Mouse (Mus musculus) CH12.LX (cell line): ENCODE data around the gene Mtx3. TPM values are rescaled to one million over a fixed set of nuclear protein-coding genes. Genes with fewer than 3 reads are reported as not detected.

ENCODE experiments used
- DNase-seq: peaks from one replicate; pipeline ENCODE4 v3.0.0-alpha.2; 2013; ENCODE audit errors: extremely low read depth
- H3K27ac ChIP-seq: 2 replicates; pipeline ENCODE4 v1.5.1; 2012; ENCODE audit warnings: low read depth, mild to moderate bottlenecking, control low read depth, moderate library complexity; ENCODE audit not compliant: insufficient read depth
- H3K27me3 ChIP-seq: replicated peaks from 2 replicates; pipeline ENCODE3; 2012; ENCODE audit warnings: inconsistent platforms
- H3K36me3 ChIP-seq, 2 experiments: replicated peaks in 1 of 2; 2 replicates each; pipeline versions ENCODE3 to v1.6.1; 2012; ENCODE audit warnings: inconsistent platforms in 1 of 2, low read length in 1 of 2, mild to moderate bottlenecking in 1 of 2, mixed read lengths in 1 of 2, moderate library complexity in 1 of 2; ENCODE audit not compliant: control insufficient read depth in 1 of 2, insufficient read depth in 1 of 2
- H3K4me1 ChIP-seq, 2 experiments: 2 replicates each; pipeline ENCODE4 v1.6.1; 2012; ENCODE audit warnings: inconsistent platforms in 1 of 2, moderate library complexity in 1 of 2; ENCODE audit not compliant: insufficient read depth in 2 of 2, control insufficient read depth in 1 of 2
- H3K4me2 ChIP-seq: 2 replicates; pipeline ENCODE4 v1.6.1; 2012; ENCODE audit warnings: low read depth, mild to moderate bottlenecking, control low read depth; ENCODE audit not compliant: poor library complexity, insufficient read depth, severe bottlenecking
- H3K4me3 ChIP-seq, 3 experiments: fragments of 150-350 bp in 1 of 3; sonication (generic) in 1 of 3; replicated peaks in 1 of 3; 2 replicates each; pipeline versions ENCODE3 to v1.5.1; 2011 to 2012; ENCODE audit warnings: low read depth in 2 of 3, low read length in 2 of 3, mild to moderate bottlenecking in 2 of 3, moderate library complexity in 2 of 3, control low read depth in 1 of 3, improper control_type of control experiment in 1 of 3, inconsistent platforms in 1 of 3, mixed read lengths in 1 of 3; ENCODE audit not compliant: poor library complexity in 1 of 3
- H3K79me2 ChIP-seq: replicated peaks from 2 replicates; pipeline ENCODE4 v1.6.1; 2012; ENCODE audit warnings: mild to moderate bottlenecking, moderate library complexity; ENCODE audit not compliant: control insufficient read depth, poor library complexity, insufficient read depth, severe bottlenecking; ENCODE audit errors: extremely low read depth
- H3K9ac ChIP-seq: 2 replicates; pipeline ENCODE4 v1.6.1; 2012; ENCODE audit warnings: low read depth, mild to moderate bottlenecking, control low read depth, moderate library complexity; ENCODE audit not compliant: insufficient read depth
- H3K9me3 ChIP-seq: replicated peaks from 2 replicates; pipeline ENCODE3; 2012; ENCODE audit warnings: low read length, inconsistent platforms, mixed read lengths
- BHLHE40 ChIP-seq: IDR thresholded peaks from 2 replicates; pipeline ENCODE4 v1.6.1; 2011; ENCODE audit warnings: mild to moderate bottlenecking, low read depth, low read length, improper control_type of control experiment
- CTCF ChIP-seq, 2 experiments: IDR thresholded peaks in 1 of 2; conservative IDR thresholded peaks in 1 of 2; 2 replicates each; pipeline ENCODE4 v1.5.1; 2011 to 2012; ENCODE audit warnings: low read depth in 2 of 2, low read length in 2 of 2, improper control_type of control experiment in 1 of 2, inconsistent platforms in 1 of 2, mild to moderate bottlenecking in 1 of 2, moderate library complexity in 1 of 2
- E2F4 ChIP-seq: IDR thresholded peaks from 2 replicates; pipeline ENCODE4 v1.6.1; 2011; ENCODE audit warnings: low read depth, low read length, improper control_type of control experiment; ENCODE audit not compliant: insufficient replicate concordance
- EP300 ChIP-seq: IDR thresholded peaks from 2 replicates; pipeline ENCODE4 v1.6.1; 2011; ENCODE audit warnings: low read length, improper control_type of control experiment
- GABPA ChIP-seq: IDR thresholded peaks from 2 replicates; pipeline ENCODE4 v1.6.1; 2012; ENCODE audit warnings: low read depth, low read length, improper control_type of control experiment, inconsistent platforms; ENCODE audit not compliant: insufficient replicate concordance
- HCFC1 ChIP-seq: IDR thresholded peaks from 2 replicates; pipeline ENCODE4 v1.6.1; 2012; ENCODE audit warnings: low read depth, mild to moderate bottlenecking, inconsistent platforms, low read length, improper control_type of control experiment
- IRF4 ChIP-seq: IDR thresholded peaks from 2 replicates; pipeline ENCODE4 v1.6.1; 2014; ENCODE audit warnings: low read depth, mild to moderate bottlenecking, inconsistent platforms, low read length, improper control_type of control experiment
- JUN ChIP-seq: IDR thresholded peaks from 2 replicates; pipeline ENCODE4 v1.6.1; 2011; ENCODE audit warnings: low read depth, mild to moderate bottlenecking, low read length, improper control_type of control experiment, moderate library complexity; ENCODE audit not compliant: insufficient read depth
- MAZ ChIP-seq: IDR thresholded peaks from 2 replicates; pipeline ENCODE4 v1.6.1; 2012; ENCODE audit warnings: low read depth, mild to moderate bottlenecking, inconsistent platforms, low read length, improper control_type of control experiment, moderate library complexity
- PAX5 ChIP-seq: IDR thresholded peaks from 2 replicates; pipeline ENCODE4 v1.6.1; 2012; ENCODE audit warnings: low read length, inconsistent platforms, mixed read lengths
- POLR2A ChIP-seq: IDR thresholded peaks from 2 replicates; pipeline ENCODE4 v1.6.1; 2011; ENCODE audit warnings: low read depth, mild to moderate bottlenecking, improper control_type of control experiment, low read length
- RCOR1 ChIP-seq: conservative IDR thresholded peaks from 2 replicates; pipeline ENCODE4 v1.6.1; 2012; ENCODE audit warnings: low read depth, mild to moderate bottlenecking, inconsistent platforms, low read length, improper control_type of control experiment
- SIN3A ChIP-seq: IDR thresholded peaks from 2 replicates; pipeline ENCODE4 v1.6.1; 2012; ENCODE audit warnings: low read length, improper control_type of control experiment, inconsistent platforms
- TBP ChIP-seq: conservative IDR thresholded peaks from 2 replicates; pipeline ENCODE4 v1.6.1; 2011; ENCODE audit warnings: low read depth, low read length, improper control_type of control experiment
- TCF12 ChIP-seq: IDR thresholded peaks from 2 replicates; pipeline ENCODE4 v1.6.1; 2014; ENCODE audit warnings: low read depth, mild to moderate bottlenecking, inconsistent platforms, low read length, improper control_type of control experiment
- USF2 ChIP-seq: conservative IDR thresholded peaks from 2 replicates; pipeline ENCODE4 v1.6.1; 2011; ENCODE audit warnings: low read depth, low read length, improper control_type of control experiment
- ZC3H11A ChIP-seq: IDR thresholded peaks from 2 replicates; pipeline ENCODE4 v1.6.1; 2012; ENCODE audit warnings: low read depth, mild to moderate bottlenecking, inconsistent platforms, low read length, improper control_type of control experiment
- ZKSCAN1 ChIP-seq: IDR thresholded peaks from 2 replicates; pipeline ENCODE4 v1.6.1; 2012; ENCODE audit warnings: low read depth, inconsistent platforms, low read length, improper control_type of control experiment, borderline replicate concordance
- dilution Hi-C: fragments of 300-500 bp; cut with MboI; formaldehyde crosslinking; loops from 2 replicates; pipeline ENCODE4 v1.14.3; 2020; ENCODE audit warnings: low sequenced_read_pairs; ENCODE audit not compliant: extremely low pct_unique_long_range_greater_than_20kb, extremely low pct_ligation_motif_present
- in situ Hi-C: fragments of 300-500 bp; cut with MboI; formaldehyde crosslinking; loops from 3 replicates; pipeline ENCODE4 v1.14.3; 2019; ENCODE audit warnings: low sequenced_read_pairs, low pct_ligation_motif_present, low pct_unique_long_range_greater_than_20kb, mixed read lengths
- polyA plus RNA-seq: library from polyadenylated mRNA; unstranded; fragments of >175 nt; gene quantifications from 2 replicates; pipeline ENCODE4 v1.2.1, GENCODE M21; 2012; ENCODE audit warnings: low read depth; ENCODE audit not compliant: insufficient read length
- total RNA-seq, 2 experiments: library from RNA; depleted of rRNA; stranded (reverse); fragments of 300-350 nt in 1 of 2; fragments of >200 nt in 1 of 2; gene quantifications; 2 replicates each; pipeline ENCODE4 v1.2.3; 2012 to 2014

The Mtx3 gene
- total and polyA plus RNA-seq, 3 experiments: 7.1 to 17.3 (median 10.9) TPM

DNA sequence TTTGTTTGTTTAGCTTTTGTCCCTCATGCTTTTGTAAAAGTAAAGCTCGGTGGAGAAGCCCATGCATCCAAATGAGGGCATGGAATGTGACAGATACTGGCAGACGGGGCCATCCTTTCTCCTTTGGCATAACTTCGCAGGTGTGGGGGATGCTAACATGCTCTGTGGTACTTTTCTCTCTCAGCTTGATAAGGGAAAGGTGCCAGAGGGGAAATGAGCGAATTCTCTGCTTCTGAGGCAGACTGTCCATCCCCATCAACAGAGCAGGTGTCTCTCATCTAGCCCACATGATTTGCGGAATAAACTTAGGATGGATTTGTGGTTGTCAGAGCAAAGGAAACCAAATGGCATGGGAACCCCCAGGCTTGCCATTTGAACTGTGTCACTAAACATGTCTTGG, 61.4 kb downstream of the Mtx3 start:
- no peak for DNase-seq
- Histone ChIP-seq H3K9ac (no peak overlapping the region), H3K27me3 (no peaks in the 10 kb centered on the region), H3K9me3 (no peaks in the 10 kb centered on the region), H3K4me1 (peaks cover 2 to 16% of the 10 kb centered on the region in 2 experiments; a peak in 3 of 4 replicates), H3K4me3 (no peak overlapping the region), H3K4me2 (no peak overlapping the region)
- in situ Hi-C loops: no loop called here
- TF ChIP-seq TCF12 (no peak), JUN (no peak), E2F4 (no peak), MAZ (no peak), ZC3H11A (no peak), SIN3A (no peak), EP300 (no peak), CTCF (conservative IDR thresholded peaks at IDR 0.05 in 1 of 2, IDR thresholded peaks at IDR 0.05 in 1 of 2; ENCODE audit: low read depth in 2 of 2, low read length in 2 of 2) (no peak), USF2 (no peak), POLR2A (no peak), RCOR1 (no peak), GABPA (no peak), TBP (no peak), BHLHE40 (no peak), HCFC1 (no peak)
- TF ChIP-seq, all 38 proteins: peak for 0
- H3K36me3 ChIP-seq: no peaks in the 10 kb centered on the region
- dilution Hi-C loops: no loop called here
- no peak overlapping the region for H3K27ac ChIP-seq
- H3K79me2 ChIP-seq: no peaks in the 10 kb centered on the region

- Histone ChIP-seq H3K4me2 (no peak overlapping the region), H3K27ac (no peak overlapping the region), H3K4me1 (peaks cover 2 to 16% of the 10 kb centered on the region in 2 experiments; a peak in 3 of 4 replicates), H3K36me3 (no peaks in the 10 kb centered on the region), H3K9ac (no peak overlapping the region), H3K4me3 (no peak overlapping the region), H3K79me2 (no peaks in the 10 kb centered on the region), H3K27me3 (no peaks in the 10 kb centered on the region), H3K9me3 (no peaks in the 10 kb centered on the region)
- no peak for DNase-seq
- dilution Hi-C loops: no loop called here
- TF ChIP-seq ZKSCAN1 (no peak), IRF4 (no peak), GABPA (no peak), PAX5 (no peak)
- in situ Hi-C loops: no loop called here
Observed at GRCm38 (mm10) chr13:92907366-92907765, 62.8 kb downstream of the Mtx3 start.

Other genes starting within 250 kb of the Mtx3 start
- 5.0 and 5.2 TPM in 2 replicates for gene Serinc5, start 233.7 kb upstream of the Mtx3 start, total RNA-seq (2012; rRNA removed)
- gene Serinc5, start 233.7 kb upstream of the Mtx3 start, total RNA-seq (2014; rRNA removed): 3.8 and 4.3 TPM in 2 replicates
- 1.9 and 2.2 TPM in 2 replicates for gene Serinc5, start 233.7 kb upstream of the Mtx3 start, polyA plus RNA-seq
- not detected in 2 replicates for gene Thbs4, start 49.9 kb upstream of the Mtx3 start, total RNA-seq (2012; rRNA removed)
- gene Thbs4, start 49.9 kb upstream of the Mtx3 start, total RNA-seq (2014; rRNA removed): not detected in 2 replicates
- gene Thbs4, start 49.9 kb upstream of the Mtx3 start, polyA plus RNA-seq: not detected in 2 replicates